Mouse (Mus musculus) gastrocnemius, postnatal 25 days (tissue): Measurements from ENCODE around the gene Pik3r6. TPM values are rescaled to one million over a fixed set of nuclear protein-coding genes. Genes with fewer than 3 reads are reported as not detected.

Experiments used
- DNase-seq: peaks from one replicate; pipeline ENCODE4 v3.0.0; 2022
- total RNA-seq, 2 experiments: library from RNA; stranded (reverse); gene quantifications; 1 replicate in 1 of 2; 2 replicates in 1 of 2; pipeline ENCODE4 v1.2.3; 2021

Gene Pik3r6
- total RNA-seq, 2 experiments from 2014 or later: 1.5 to 3.4 TPM

- DNase-seq: no peak
Observed at GRCm38 (mm10) chr11:68533971-68534475, 31.2 kb downstream of the Pik3r6 start.

GRCm38 (mm10) chr11:68536026-68536425, 33.2 kb downstream of the Pik3r6 start:
- DNase-seq: no peak

- no peak for DNase-seq
Observed at GRCm38 (mm10) chr11:68536465-68536864, 33.6 kb downstream of the Pik3r6 start.

GRCm38 (mm10) chr11:68539621-68540020, 36.8 kb downstream of the Pik3r6 start:
- no peak for DNase-seq

GRCm38 (mm10) chr11:68544554-68544953, 41.7 kb downstream of the Pik3r6 start:
- no peak for DNase-seq

GRCm38 (mm10) chr11:68545172-68545571, 42.4 kb downstream of the Pik3r6 start:
- DNase-seq: no peak

- no peak for DNase-seq
Observed at GRCm38 (mm10) chr11:68545682-68546222, 42.9 kb downstream of the Pik3r6 start.

- DNase-seq: no peak
Observed at GRCm38 (mm10) chr11:68547484-68547883, 44.7 kb downstream of the Pik3r6 start.

- no peak for DNase-seq
Observed at GRCm38 (mm10) chr11:68549597-68549996, 46.8 kb downstream of the Pik3r6 start.

- no peak for DNase-seq
Observed at GRCm38 (mm10) chr11:68550358-68550757, 47.5 kb downstream of the Pik3r6 start.

- peak; percentile 42 for DNase-seq
Observed at GRCm38 (mm10) chr11:68553981-68554471, 51.2 kb downstream of the Pik3r6 start.

- DNase-seq: no peak
Observed at GRCm38 (mm10) chr11:68555918-68556584, 53.2 kb downstream of the Pik3r6 start, which contains the start of gene Mfsd6l. Gene Mfsd6l (plus strand): TSS chr11:68556186.

GRCm38 (mm10) chr11:68559546-68559945, 56.7 kb downstream of the Pik3r6 start:
- no peak for DNase-seq

GRCm38 (mm10) chr11:68561957-68562950, 59.4 kb downstream of the Pik3r6 start:
- no peak for DNase-seq

- DNase-seq: no peak
Observed at GRCm38 (mm10) chr11:68564356-68565031, 61.7 kb downstream of the Pik3r6 start.

GRCm38 (mm10) chr11:68565032-68565429, 62.2 kb downstream of the Pik3r6 start:
- DNase-seq: no peak

- peak; percentile 44 for DNase-seq
Observed at GRCm38 (mm10) chr11:68566447-68567059, 63.7 kb downstream of the Pik3r6 start.

GRCm38 (mm10) chr11:68570861-68571260, 68.0 kb downstream of the Pik3r6 start:
- no peak for DNase-seq

GRCm38 (mm10) chr11:68577076-68577475, 74.3 kb downstream of the Pik3r6 start:
- no peak for DNase-seq

GRCm38 (mm10) chr11:68579462-68579881, 76.7 kb downstream of the Pik3r6 start:
- DNase-seq: no peak

- DNase-seq: no peak
Observed at GRCm38 (mm10) chr11:68580566-68580965, 77.7 kb downstream of the Pik3r6 start.
